Mouse (Mus musculus): Measurements from ENCODE around the gene Rhbdl2.

Gene Rhbdl2

GRCm38 (mm10) chr4:123787191-123787985, at the start of gene Rhbdl2:
Gene Rhbdl2 (plus strand): TSS chr4:123787874.
- DNase-seq (ENCODE audit: low spot score), result peak; percentile 4

- no peak for DNase-seq (ENCODE audit: low spot score)
These were observed 49.0 kb upstream of the Rhbdl2 start for GRCm38 (mm10) chr4:123738708-123739107.

- no peak for DNase-seq (ENCODE audit: low spot score)
These were observed 44.8 kb upstream of the Rhbdl2 start for GRCm38 (mm10) chr4:123742891-123743290.

- no peak for DNase-seq (ENCODE audit: low spot score)
These were observed 42.4 kb upstream of the Rhbdl2 start for GRCm38 (mm10) chr4:123745221-123745775.

GRCm38 (mm10) chr4:123748726-123749415, 38.8 kb upstream of the Rhbdl2 start:
- peak; percentile 13 for DNase-seq (ENCODE audit: low spot score)

- DNase-seq (ENCODE audit: low spot score), result peak; percentile 22
These were observed 38.1 kb upstream of the Rhbdl2 start for GRCm38 (mm10) chr4:123749484-123750130.

- peak; percentile 96 for DNase-seq (ENCODE audit: low spot score)
These were observed 37.5 kb upstream of the Rhbdl2 start, which contains the start of gene Akirin1 for GRCm38 (mm10) chr4:123750152-123750651. Gene Akirin1 (minus strand): TSS chr4:123750345.

- DNase-seq (ENCODE audit: low spot score), result no peak
These were observed 36.9 kb upstream of the Rhbdl2 start for GRCm38 (mm10) chr4:123750707-123751312.

GRCm38 (mm10) chr4:123758306-123758705, 29.4 kb upstream of the Rhbdl2 start:
- peak; percentile 36 for DNase-seq (ENCODE audit: low spot score)

GRCm38 (mm10) chr4:123765071-123765470, 22.6 kb upstream of the Rhbdl2 start:
- DNase-seq (ENCODE audit: low spot score), result no peak

GRCm38 (mm10) chr4:123767807-123768206, 19.9 kb upstream of the Rhbdl2 start:
- no peak for DNase-seq (ENCODE audit: low spot score)

GRCm38 (mm10) chr4:123768234-123768633, 19.4 kb upstream of the Rhbdl2 start:
- DNase-seq (ENCODE audit: low spot score), result no peak

GRCm38 (mm10) chr4:123792666-123793065, 5.0 kb downstream of the Rhbdl2 start:
- DNase-seq (ENCODE audit: low spot score), result no peak

- no peak for DNase-seq (ENCODE audit: low spot score)
These were observed 5.5 kb downstream of the Rhbdl2 start for GRCm38 (mm10) chr4:123793136-123793535.

GRCm38 (mm10) chr4:123795057-123795456, 7.4 kb downstream of the Rhbdl2 start:
- DNase-seq (ENCODE audit: low spot score), result no peak

- DNase-seq (ENCODE audit: low spot score), result no peak
These were observed 9.7 kb downstream of the Rhbdl2 start for GRCm38 (mm10) chr4:123797403-123797802.

GRCm38 (mm10) chr4:123797856-123798255, 10.2 kb downstream of the Rhbdl2 start:
- DNase-seq (ENCODE audit: low spot score), result peak; percentile 58

GRCm38 (mm10) chr4:123803642-123804041, 16.0 kb downstream of the Rhbdl2 start:
- DNase-seq (ENCODE audit: low spot score), result no peak

- DNase-seq (ENCODE audit: low spot score), result no peak
These were observed 20.6 kb downstream of the Rhbdl2 start for GRCm38 (mm10) chr4:123808304-123808703.

GRCm38 (mm10) chr4:123810475-123811295, 23.0 kb downstream of the Rhbdl2 start:
- no peak for DNase-seq (ENCODE audit: low spot score)

- DNase-seq (ENCODE audit: low spot score), result no peak
These were observed 24.9 kb downstream of the Rhbdl2 start for GRCm38 (mm10) chr4:123812525-123812924.
